8 mouse cellular contexts compared by ENCODE assay signal in the genomic region with DNA sequence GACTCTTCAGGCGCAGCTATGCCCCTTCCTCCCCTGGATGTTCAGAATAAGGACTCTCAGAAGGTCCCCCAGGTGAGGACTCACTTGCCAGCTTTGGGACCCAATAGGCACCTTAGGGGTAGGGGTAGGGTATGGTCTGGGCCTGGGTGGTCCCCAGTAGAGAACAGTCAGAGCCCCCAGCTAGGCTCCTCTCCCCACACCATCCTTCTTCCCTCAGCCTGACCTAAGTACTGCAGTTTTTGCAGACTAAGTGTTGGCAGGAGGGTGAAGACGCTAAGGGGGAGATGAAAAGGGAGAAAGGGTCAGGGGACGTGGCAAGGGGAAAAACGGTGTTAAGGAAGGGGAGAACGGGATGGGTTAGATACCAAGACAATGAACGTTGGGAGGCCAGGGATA. TPM values are rescaled to one million over a fixed set of nuclear protein-coding genes. Genes with fewer than 3 reads are reported as not detected.
DNase-seq lines count a peak whose midpoint lies in the region; ATAC-seq and TF ChIP-seq lines count a peak whose summit lies in the region.

No protein-coding gene starts in this region.

- H3K4me2 ChIP-seq in lung, embryonic 15.5 days, result peak overlapping the region; percentile 88
- H3K4me2 ChIP-seq in forebrain, embryonic 14.5 days (ENCODE audit: low read length), result peak overlapping the region; percentile 96
- no peak overlapping the region for H3K4me2 ChIP-seq in limb, embryonic 11.5 days (ENCODE audit: low read depth, severe bottlenecking)
- peak overlapping the region; percentile 88 for H3K4me2 ChIP-seq in neural tube, embryonic 15.5 days

- H3K27ac ChIP-seq in lung, embryonic 15.5 days, result peak overlapping the region; percentile 98
- H3K27ac ChIP-seq in forebrain, embryonic 14.5 days (ENCODE audit: low read depth, low read length), result peak overlapping the region; percentile 75
- H3K27ac ChIP-seq in limb, embryonic 11.5 days (replicated peaks; ENCODE audit: low read depth, low read length), result peak overlapping the region; percentile 24; the same call in 1 of the 2 replicates
- peak overlapping the region; percentile 98 for H3K27ac ChIP-seq in neural tube, embryonic 15.5 days (replicated peaks)
- no peak overlapping the region; the same call in 1 of the 2 replicates for H3K27ac ChIP-seq in kidney, adult 2 months (ENCODE audit: insufficient read depth, low read depth, low read length)

- peaks cover 83% of the 10 kb centered on the region for H3K4me1 ChIP-seq in lung, embryonic 15.5 days
- H3K4me1 ChIP-seq in forebrain, embryonic 14.5 days (ENCODE audit: control insufficient read depth, insufficient read depth, low read length), result peaks cover 37% of the 10 kb centered on the region
- peaks cover 48% of the 10 kb centered on the region for H3K4me1 ChIP-seq in limb, embryonic 11.5 days (ENCODE audit: control insufficient read depth, insufficient read depth, low read length)
- H3K4me1 ChIP-seq in neural tube, embryonic 15.5 days, result peaks cover 88% of the 10 kb centered on the region
- H3K4me1 ChIP-seq in kidney, adult 2 months (ENCODE audit: control insufficient read depth, insufficient read depth, low read length), result peaks cover 11% of the 10 kb centered on the region; the same call in 1 of the 2 replicates

- TF ChIP-seq POLR2A in kidney, adult 2 months (IDR thresholded peaks at IDR 0.05; ENCODE audit: low read depth, low read length), result no peak

- 0 out of 2 replicates have a peak overlapping the region, but pooled peaks have one; percentile 20 for H3K9ac ChIP-seq in lung, embryonic 15.5 days
- H3K9ac ChIP-seq in forebrain, embryonic 14.5 days (ENCODE audit: low read length), result peak overlapping the region; percentile 22
- no peak overlapping the region for H3K9ac ChIP-seq in limb, embryonic 11.5 days (ENCODE audit: low read length)
- H3K9ac ChIP-seq in neural tube, embryonic 15.5 days (replicated peaks), result peak overlapping the region; percentile 92; the same call in 1 of the 2 replicates

- 30% methylated on average over 6 of the region's 6 CpGs for WGBS in lung, embryonic 15.5 days
- 62% methylated on average over 6 of the region's 6 CpGs for WGBS in forebrain, embryonic 14.5 days
- WGBS in limb, embryonic 11.5 days, result 54% methylated on average over 6 of the region's 6 CpGs
- 62% methylated on average over 6 of the region's 6 CpGs for WGBS in neural tube, embryonic 15.5 days
- 44% methylated on average over 6 of the region's 6 CpGs for WGBS in kidney, adult 2 months

- ATAC-seq in lung, embryonic 15.5 days (ENCODE audit: borderline replicate concordance, extremely low read depth, low FRiP score, low TSS enrichment), result no peak
- no peak for ATAC-seq in forebrain, embryonic 14.5 days
- ATAC-seq in limb, embryonic 11.5 days (ENCODE audit: insufficient number of reproducible peaks, low FRiP score, low TSS enrichment, low read depth), result no peak
- no peak for ATAC-seq in neural tube, embryonic 15.5 days (ENCODE audit: low FRiP score)

- H3K4me3 ChIP-seq in lung, embryonic 15.5 days, result no peak overlapping the region
- no peak overlapping the region; the same call in 1 of the 2 replicates for H3K4me3 ChIP-seq in forebrain, embryonic 14.5 days (ENCODE audit: low read depth, low read length)
- no peak overlapping the region for H3K4me3 ChIP-seq in limb, embryonic 11.5 days (ENCODE audit: low read depth, low read length)
- H3K4me3 ChIP-seq in neural tube, embryonic 15.5 days (replicated peaks), result peak overlapping the region; percentile 68
- H3K4me3 ChIP-seq in kidney, adult 2 months (ENCODE audit: insufficient read depth, low read depth, low read length), result no peak overlapping the region

- no peaks in the 10 kb centered on the region for H3K27me3 ChIP-seq in lung, embryonic 15.5 days
- H3K27me3 ChIP-seq in forebrain, embryonic 14.5 days (replicated peaks; ENCODE audit: control insufficient read depth, insufficient read depth, low read length), result no peaks in the 10 kb centered on the region
- no peaks in the 10 kb centered on the region for H3K27me3 ChIP-seq in limb, embryonic 11.5 days (ENCODE audit: control insufficient read depth, insufficient read depth, low read length)
- H3K27me3 ChIP-seq in neural tube, embryonic 15.5 days (replicated peaks), result no peaks in the 10 kb centered on the region
- no peaks in the 10 kb centered on the region for H3K27me3 ChIP-seq in kidney, adult 2 months (replicated peaks; ENCODE audit: control insufficient read depth, insufficient read depth, low read length)

- H3K36me3 ChIP-seq in lung, embryonic 15.5 days, result peaks cover 26% of the 10 kb centered on the region
- peaks cover 45% of the 10 kb centered on the region for H3K36me3 ChIP-seq in forebrain, embryonic 14.5 days (ENCODE audit: control insufficient read depth, insufficient read depth, low read length)
- H3K36me3 ChIP-seq in limb, embryonic 11.5 days (ENCODE audit: control insufficient read depth, insufficient read depth, low read length), result peaks cover 13% of the 10 kb centered on the region
- H3K36me3 ChIP-seq in neural tube, embryonic 15.5 days, result peaks cover 34% of the 10 kb centered on the region
- H3K36me3 ChIP-seq in kidney, adult 2 months (ENCODE audit: control insufficient read depth, insufficient read depth, low read length), result no peaks in the 10 kb centered on the region

- no peak for DNase-seq in lung, postnatal 25 days (ENCODE audit: low spot score)
- DNase-seq in forebrain, embryonic 14.5 days (ENCODE audit: low spot score), result no peak
- no peak for DNase-seq in limb, embryonic 11.5 days (ENCODE audit: low spot score)
- DNase-seq in thymus, adult 18-20 months, result no peak
- no peak for DNase-seq in kidney, adult 2 months
- no peak for DNase-seq in thymus, postnatal 4 days

- no peak for TF ChIP-seq CTCF in kidney, adult 2 months (conservative IDR thresholded peaks at IDR 0.05; ENCODE audit: insufficient read depth, insufficient read length, low read depth, low read length)

- H3K9me3 ChIP-seq in lung, embryonic 15.5 days, result no peaks in the 10 kb centered on the region
- no peaks in the 10 kb centered on the region for H3K9me3 ChIP-seq in forebrain, embryonic 14.5 days (replicated peaks; ENCODE audit: control insufficient read depth, low read length)
- H3K9me3 ChIP-seq in limb, embryonic 11.5 days (ENCODE audit: control insufficient read depth, low read length), result no peaks in the 10 kb centered on the region
- no peaks in the 10 kb centered on the region for H3K9me3 ChIP-seq in neural tube, embryonic 15.5 days (replicated peaks)

RNA-seq across cellular contexts. Expression of a gene that starts 0.8 kb away (rescaled TPM):
- 63.5 and 86.1 TPM in 2 replicates for polyA plus RNA-seq in lung, embryonic 15.5 days (2015; fragmentation: Nextera tagmentation; extraction: Ambion mirVana)
- 22.3 and 25.1 TPM in 2 replicates for polyA plus RNA-seq in forebrain, embryonic 14.5 days (2014; fragmentation: Nextera tagmentation; extraction: Ambion mirVana)
- 59.5 and 88.7 TPM in 2 replicates for polyA plus RNA-seq in limb, embryonic 11.5 days (2014; fragmentation: Nextera tagmentation; extraction: Ambion mirVana)
- 52.5 and 80.1 TPM in 2 replicates for polyA plus RNA-seq in neural tube, embryonic 15.5 days (2015; fragmentation: Nextera tagmentation; extraction: Ambion mirVana)
- 2.8 and 17.6 TPM in 2 replicates for polyA plus RNA-seq in kidney, adult 2 months (2012; rRNA removed)

RNA-seq across cellular contexts. Expression of a gene that starts 1.7 kb away (rescaled TPM):
- not detected in 2 replicates for polyA plus RNA-seq in lung, embryonic 15.5 days (2015; fragmentation: Nextera tagmentation; extraction: Ambion mirVana)
- 0.34 and 0.74 TPM in 2 replicates for polyA plus RNA-seq in forebrain, embryonic 14.5 days (2014; fragmentation: Nextera tagmentation; extraction: Ambion mirVana)
- polyA plus RNA-seq in limb, embryonic 11.5 days (2014; fragmentation: Nextera tagmentation; extraction: Ambion mirVana), result not detected in 2 replicates
- 0.79 and 1.2 TPM in 2 replicates for polyA plus RNA-seq in neural tube, embryonic 15.5 days (2015; fragmentation: Nextera tagmentation; extraction: Ambion mirVana)
- 0.91 and 1.3 TPM in 2 replicates for polyA plus RNA-seq in kidney, adult 2 months (2012; rRNA removed)

RNA-seq across cellular contexts. Expression of a gene that starts 2.9 kb away (rescaled TPM):
- polyA plus RNA-seq in lung, embryonic 15.5 days (2015; fragmentation: Nextera tagmentation; extraction: Ambion mirVana), result 23.7 and 46.1 TPM in 2 replicates
- 65.0 and 68.5 TPM in 2 replicates for polyA plus RNA-seq in forebrain, embryonic 14.5 days (2014; fragmentation: Nextera tagmentation; extraction: Ambion mirVana)
- 26.2 and 66.8 TPM in 2 replicates for polyA plus RNA-seq in limb, embryonic 11.5 days (2014; fragmentation: Nextera tagmentation; extraction: Ambion mirVana)
- polyA plus RNA-seq in neural tube, embryonic 15.5 days (2015; fragmentation: Nextera tagmentation; extraction: Ambion mirVana), result 18.8 and 54.5 TPM in 2 replicates
- 21.2 and 28.9 TPM in 2 replicates for polyA plus RNA-seq in kidney, adult 2 months (2012; rRNA removed)

RNA-seq across cellular contexts. Expression of a gene that starts 3.1 kb away (rescaled TPM):
- polyA plus RNA-seq in lung, embryonic 15.5 days (2015; fragmentation: Nextera tagmentation; extraction: Ambion mirVana), result 3.0 and 3.9 TPM in 2 replicates
- 13.7 and 20.1 TPM in 2 replicates for polyA plus RNA-seq in forebrain, embryonic 14.5 days (2014; fragmentation: Nextera tagmentation; extraction: Ambion mirVana)
- polyA plus RNA-seq in limb, embryonic 11.5 days (2014; fragmentation: Nextera tagmentation; extraction: Ambion mirVana), result 7.7 and 9.2 TPM in 2 replicates
- polyA plus RNA-seq in neural tube, embryonic 15.5 days (2015; fragmentation: Nextera tagmentation; extraction: Ambion mirVana), result 69.9 and 72.5 TPM in 2 replicates
- 3.6 and 4.6 TPM in 2 replicates for polyA plus RNA-seq in kidney, adult 2 months (2012; rRNA removed)

RNA-seq across cellular contexts. Expression of a gene that starts 3.5 kb away (rescaled TPM):
- polyA plus RNA-seq in lung, embryonic 15.5 days (2015; fragmentation: Nextera tagmentation; extraction: Ambion mirVana), result 13.0 and 13.9 TPM in 2 replicates
- polyA plus RNA-seq in forebrain, embryonic 14.5 days (2014; fragmentation: Nextera tagmentation; extraction: Ambion mirVana), result 1.8 and 2.7 TPM in 2 replicates
- polyA plus RNA-seq in limb, embryonic 11.5 days (2014; fragmentation: Nextera tagmentation; extraction: Ambion mirVana), result 2.3 and 3.0 TPM in 2 replicates
- polyA plus RNA-seq in neural tube, embryonic 15.5 days (2015; fragmentation: Nextera tagmentation; extraction: Ambion mirVana), result 5.2 and 11.6 TPM in 2 replicates
- 56.9 and 66.9 TPM in 2 replicates for polyA plus RNA-seq in kidney, adult 2 months (2012; rRNA removed)
